Mouse (Mus musculus) embryonic facial prominence, embryonic 13.5 days (tissue): Measurements from ENCODE around the gene Tiprl. TPM values are rescaled to one million over a fixed set of nuclear protein-coding genes. Genes with fewer than 3 reads are reported as not detected.

Source experiments
- ATAC-seq: fragments of 200-750 bp; cut with Nextera tagmentation; 2 replicates; pipeline ENCODE4 v1.8.0; 2017; ENCODE audit warnings: low read depth; ENCODE audit not compliant: insufficient number of reproducible peaks, insufficient read depth, low FRiP score, low TSS enrichment
- H3K27ac ChIP-seq: fragments of 300-500 bp; sonication (generic); 2 replicates; pipeline ENCODE4 v1.5.1; 2015; ENCODE audit warnings: moderate library complexity, mild to moderate bottlenecking, inconsistent platforms
- H3K27me3 ChIP-seq: fragments of 300-500 bp; sonication (generic); 2 replicates; pipeline ENCODE4 v1.6.1; 2015; ENCODE audit warnings: mild to moderate bottlenecking, inconsistent platforms
- H3K36me3 ChIP-seq: fragments of 300-500 bp; sonication (generic); 2 replicates; pipeline ENCODE4 v1.6.1; 2015; ENCODE audit warnings: mild to moderate bottlenecking, inconsistent platforms
- H3K4me1 ChIP-seq: fragments of 300-500 bp; sonication (generic); 2 replicates; pipeline ENCODE4 v1.6.1; 2015; ENCODE audit warnings: inconsistent platforms
- H3K4me2 ChIP-seq: fragments of 300-500 bp; sonication (generic); 2 replicates; pipeline ENCODE4 v1.6.1; 2015; ENCODE audit warnings: moderate library complexity, mild to moderate bottlenecking, inconsistent platforms
- H3K4me3 ChIP-seq: fragments of 300-500 bp; sonication (generic); 2 replicates; pipeline ENCODE4 v1.5.1; 2015; ENCODE audit warnings: mild to moderate bottlenecking, inconsistent platforms
- H3K9ac ChIP-seq: fragments of 300-500 bp; sonication (generic); 2 replicates; pipeline ENCODE4 v1.6.1; 2015; ENCODE audit warnings: mild to moderate bottlenecking, inconsistent platforms
- H3K9me3 ChIP-seq: fragments of 300-500 bp; sonication (generic); 2 replicates; pipeline ENCODE4 v1.6.1; 2016; ENCODE audit warnings: inconsistent platforms
- WGBS: fragments of 180-500 bp; shearing (Covaris S2); methylation state at CpG from one replicate; pipeline ENCODE4 v1.1.7; 2015; ENCODE audit warnings: mixed read lengths; 5-methylcytosine and 5-hydroxymethylcytosine counted together
- polyA plus RNA-seq: library from polyadenylated mRNA; unstranded; fragments of >200 nt; fragmentation: Nextera tagmentation; extraction: Ambion mirVana; gene quantifications from 2 replicates; pipeline ENCODE4 v1.2.1, GENCODE M21; 2015

The Tiprl gene
- polyA plus RNA-seq, 1 experiment from 2014 or later, result 112 TPM

DNA sequence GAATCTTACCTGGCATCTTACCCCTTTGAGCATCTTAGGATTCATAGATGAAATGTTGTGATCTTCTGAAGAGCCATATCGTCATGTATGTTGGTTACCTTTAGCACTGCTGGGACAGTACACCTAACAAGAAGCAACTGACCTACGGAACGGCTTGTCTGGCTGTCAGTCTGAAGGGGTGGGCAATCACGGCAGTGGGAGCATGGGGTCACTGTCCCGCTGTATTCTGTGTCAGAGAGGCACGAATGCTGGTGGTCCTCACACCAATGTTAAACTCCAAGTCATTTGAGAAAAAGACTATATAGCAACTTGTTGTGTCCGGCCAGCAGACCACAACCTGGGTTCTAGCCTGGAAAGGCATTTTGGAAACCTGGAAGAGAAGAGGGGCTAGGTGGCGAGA, 65.5 kb downstream of the Tiprl start:
- Histone ChIP-seq H3K4me3 (no peak overlapping the region), H3K27ac (no peak overlapping the region), H3K27me3 (no peaks in the 10 kb centered on the region), H3K9ac (no peak overlapping the region), H3K36me3 (no peaks in the 10 kb centered on the region), H3K4me2 (no peak overlapping the region), H3K9me3 (no peaks in the 10 kb centered on the region), H3K4me1 (no peaks in the 10 kb centered on the region)
- WGBS, result 82% methylated on average over 8 of the region's 8 CpGs
- no peak for ATAC-seq

GRCm38 (mm10) chr1:165170157-165170556, 66.6 kb downstream of the Tiprl start:
- Histone ChIP-seq H3K36me3 (no peaks in the 10 kb centered on the region), H3K4me2 (no peak overlapping the region), H3K4me3 (no peak overlapping the region), H3K9me3 (no peaks in the 10 kb centered on the region), H3K27me3 (no peaks in the 10 kb centered on the region), H3K27ac (no peak overlapping the region), H3K4me1 (no peaks in the 10 kb centered on the region), H3K9ac (no peak overlapping the region)
- ATAC-seq, result no peak
- 68% methylated on average over 5 of the region's 5 CpGs for whole genome bisulfite sequencing

- no peak overlapping the region for H3K4me2 ChIP-seq
- H3K4me1 ChIP-seq, result no peaks in the 10 kb centered on the region
- H3K27ac ChIP-seq, result no peak overlapping the region
- H3K4me3 ChIP-seq, result no peak overlapping the region
- H3K36me3 ChIP-seq, result no peaks in the 10 kb centered on the region
- 73% methylated on average over 3 of the region's 3 CpGs for WGBS
- no peaks in the 10 kb centered on the region for H3K27me3 ChIP-seq
- H3K9ac ChIP-seq, result no peak overlapping the region
- no peaks in the 10 kb centered on the region for H3K9me3 ChIP-seq
- no peak for ATAC-seq
Observed at GRCm38 (mm10) chr1:165169462-165169861, 67.3 kb downstream of the Tiprl start.

DNA sequence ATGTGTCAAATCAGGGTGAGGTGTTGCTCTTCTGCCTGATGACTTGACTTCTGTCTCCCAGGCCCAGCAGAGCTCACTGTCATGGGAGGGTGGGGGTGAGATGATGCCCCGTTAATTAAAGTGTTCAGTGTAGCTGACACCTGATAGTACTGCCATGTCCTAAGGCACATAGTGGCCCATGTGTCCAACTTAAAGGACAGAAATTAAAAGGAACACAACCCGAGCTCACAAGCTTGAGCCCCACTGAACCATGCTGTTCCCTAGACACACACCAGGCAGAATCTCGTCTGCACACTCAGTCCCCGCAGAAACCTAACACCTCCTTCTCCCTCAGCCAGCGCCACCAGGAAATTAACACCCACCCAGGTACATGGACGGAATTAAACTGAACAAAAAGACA, 71.9 kb downstream of the Tiprl start:
- no peak overlapping the region for H3K4me2 ChIP-seq
- no peak overlapping the region for H3K4me3 ChIP-seq
- no peak overlapping the region for H3K27ac ChIP-seq
- H3K4me1 ChIP-seq, result no peaks in the 10 kb centered on the region
- WGBS, result 48% methylated on average over 6 of the region's 6 CpGs
- no peaks in the 10 kb centered on the region for H3K9me3 ChIP-seq
- H3K9ac ChIP-seq, result no peak overlapping the region
- ATAC-seq, result no peak
- H3K36me3 ChIP-seq, result no peaks in the 10 kb centered on the region
- no peaks in the 10 kb centered on the region for H3K27me3 ChIP-seq

Other genes starting within 250 kb of the Tiprl start
- gene Tbx19, start 76.2 kb downstream of the Tiprl start, polyA plus RNA-seq, result not detected in 2 replicates
- gene Sft2d2, start 42.6 kb downstream of the Tiprl start, polyA plus RNA-seq, result 11.3 and 15.9 TPM in 2 replicates
- gene Gpr161, start 58.8 kb upstream of the Tiprl start, polyA plus RNA-seq, result 1.9 and 2.1 TPM in 2 replicates
- 13.5 and 13.8 TPM in 2 replicates for gene Dcaf6, start 223.5 kb upstream of the Tiprl start, polyA plus RNA-seq
- gene Mpc2, start 223.6 kb upstream of the Tiprl start, polyA plus RNA-seq, result 139 and 143 TPM in 2 replicates
- gene Adcy10, start 248.2 kb upstream of the Tiprl start, polyA plus RNA-seq, result 0.18 TPM in 1 of 2 replicates, not detected in the other